Mouse (Mus musculus): ENCODE measurements at regions not wholly inside any gene's neighbourhood (a gene's known extent, or its start where the extent isn't known, plus 50 kb on each side); places are given as distances from the start of the nearest gene placed in this dataset.

GRCm38 (mm10) chr1:77172463-77172862 is 342.4 kb downstream of the Epha4 start:
- DNase-seq: no peak

DNA sequence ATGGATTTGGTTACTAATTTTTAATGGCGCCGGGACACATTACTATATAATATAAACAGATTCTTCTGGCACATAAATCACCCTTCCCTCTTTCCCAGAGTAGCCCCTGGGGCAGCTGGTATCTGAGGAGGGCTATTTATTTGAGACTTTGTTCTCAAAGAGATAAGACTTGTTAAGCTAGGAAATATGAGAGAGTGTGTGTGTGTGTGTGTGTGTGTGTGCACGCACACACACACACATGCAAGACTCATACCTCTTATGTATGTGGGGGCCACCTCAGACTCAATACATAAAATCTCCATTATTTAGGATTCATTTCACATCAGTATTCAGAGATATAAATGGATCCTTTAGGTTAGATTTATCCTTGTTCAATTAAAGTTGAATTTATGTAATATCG is 340.1 kb downstream of the Epha4 start:
- no peak for DNase-seq
- intact Hi-C loops (cut with DNase I; ENCODE audit: low total_unique reads): no loop called here

More at GRCm38 (mm10) chr1:77172463-77172862, 342.4 kb downstream of the Epha4 start:
- intact Hi-C loops (cut with DNase I; ENCODE audit: low total_unique reads): no loop called here

DNA sequence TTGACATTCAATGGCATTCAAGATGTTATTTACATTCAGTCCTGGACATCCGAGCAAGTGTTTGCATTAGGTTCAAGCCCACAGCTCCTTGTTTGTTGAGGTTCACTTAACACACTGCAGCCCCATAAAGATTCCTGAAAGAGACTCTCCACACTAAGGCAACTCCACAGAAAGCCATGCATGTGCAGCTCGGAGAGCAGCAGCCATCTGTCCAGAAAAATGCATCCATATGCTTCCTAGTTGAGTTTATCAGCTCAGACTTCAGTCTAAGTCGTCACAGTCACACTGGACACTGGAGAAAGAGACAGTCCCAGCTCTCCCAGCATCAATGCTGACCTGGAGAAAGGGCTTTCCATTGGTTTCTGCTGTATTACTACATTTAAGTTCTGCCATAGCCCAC is 339.7 kb downstream of the Epha4 start:
- intact Hi-C loops (cut with DNase I; ENCODE audit: low total_unique reads): no loop called here
- no peak for DNase-seq

GRCm38 (mm10) chr1:77176516-77176915 is 338.4 kb downstream of the Epha4 start:
- intact Hi-C loops (cut with DNase I; ENCODE audit: low total_unique reads): no loop called here
- no peak for DNase-seq

GRCm38 (mm10) chr1:77183965-77184364 is 330.9 kb downstream of the Epha4 start:
- intact Hi-C loops (cut with DNase I; ENCODE audit: low total_unique reads): no loop called here
- no peak for DNase-seq

GRCm38 (mm10) chr1:77190141-77190540 is 324.7 kb downstream of the Epha4 start:
- no peak for DNase-seq
- intact Hi-C loops (cut with DNase I; ENCODE audit: low total_unique reads): no loop called here

DNA sequence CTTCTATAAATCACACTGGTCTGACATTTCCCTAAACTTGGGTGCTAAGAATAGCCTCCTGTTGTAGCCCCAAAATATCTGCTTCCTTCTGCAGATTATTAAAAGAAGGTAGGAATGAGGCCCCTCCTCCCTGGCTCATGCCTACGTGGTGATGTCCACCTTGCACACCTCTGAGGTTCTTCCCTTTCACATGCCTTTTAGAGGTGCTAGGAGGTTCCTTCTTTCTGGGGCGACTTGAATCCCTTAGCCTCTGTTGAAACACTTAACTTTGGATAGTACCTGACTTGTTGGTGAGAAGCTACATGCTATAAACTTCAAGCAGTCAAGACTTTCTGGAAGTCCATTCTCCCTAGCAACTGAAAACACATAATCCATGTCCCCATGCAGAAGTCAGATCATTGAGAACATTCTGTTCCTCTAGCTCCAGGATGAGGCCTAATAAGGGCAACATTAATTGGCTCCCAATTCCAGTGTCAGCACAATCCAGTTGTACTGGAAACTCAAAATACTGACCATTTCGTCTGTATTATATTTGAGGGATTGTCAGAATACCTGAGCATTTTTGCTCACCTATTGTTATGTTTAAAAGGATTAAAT is 313.5 kb downstream of the Epha4 start:
- DNase-seq: no peak
- intact Hi-C loops (cut with DNase I; ENCODE audit: low total_unique reads): no loop called here

GRCm38 (mm10) chr1:77202948-77203347 is 311.9 kb downstream of the Epha4 start:
- no peak for DNase-seq
- intact Hi-C loops (cut with DNase I; ENCODE audit: low total_unique reads): no loop called here

GRCm38 (mm10) chr1:77206535-77206934 is 308.4 kb downstream of the Epha4 start:
- DNase-seq: no peak
- intact Hi-C loops (cut with DNase I; ENCODE audit: low total_unique reads): no loop called here

- intact Hi-C loops (cut with DNase I; ENCODE audit: low total_unique reads): no loop called here
- no peak for DNase-seq
These were observed 305.5 kb downstream of the Epha4 start for GRCm38 (mm10) chr1:77209395-77209794.

DNA sequence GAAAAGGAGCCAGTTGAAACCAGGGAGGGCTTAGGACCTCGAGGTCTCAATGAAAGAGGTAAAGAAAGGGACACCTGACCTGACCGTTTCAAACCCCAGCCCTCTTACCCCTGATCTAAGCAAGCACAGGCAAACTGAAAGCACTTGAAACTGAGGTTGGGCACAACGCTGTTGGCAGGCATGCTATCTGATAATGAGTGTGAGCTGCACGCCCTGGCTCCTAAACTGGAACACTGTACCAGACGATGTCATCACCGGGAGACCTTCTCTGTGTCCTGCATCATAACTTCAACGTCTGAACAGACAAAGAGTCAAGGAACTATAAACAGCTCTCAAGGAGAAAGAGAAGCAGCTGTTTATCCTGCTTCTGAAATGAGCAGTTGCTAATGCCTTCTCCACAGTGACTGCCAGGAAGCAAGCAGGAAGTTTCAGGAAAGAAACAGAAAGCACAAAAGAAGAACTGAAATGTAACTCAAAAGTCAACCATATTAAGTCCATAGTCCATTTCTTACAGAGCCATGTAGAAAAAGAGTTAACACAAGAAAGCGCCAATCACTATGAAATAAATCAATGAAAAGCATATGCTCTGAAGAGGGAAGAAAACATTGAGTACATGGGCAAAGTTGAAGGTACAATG is 301.3 kb downstream of the Epha4 start:
- DNase-seq: no peak
- intact Hi-C loops (cut with DNase I; ENCODE audit: low total_unique reads): no loop called here

DNA sequence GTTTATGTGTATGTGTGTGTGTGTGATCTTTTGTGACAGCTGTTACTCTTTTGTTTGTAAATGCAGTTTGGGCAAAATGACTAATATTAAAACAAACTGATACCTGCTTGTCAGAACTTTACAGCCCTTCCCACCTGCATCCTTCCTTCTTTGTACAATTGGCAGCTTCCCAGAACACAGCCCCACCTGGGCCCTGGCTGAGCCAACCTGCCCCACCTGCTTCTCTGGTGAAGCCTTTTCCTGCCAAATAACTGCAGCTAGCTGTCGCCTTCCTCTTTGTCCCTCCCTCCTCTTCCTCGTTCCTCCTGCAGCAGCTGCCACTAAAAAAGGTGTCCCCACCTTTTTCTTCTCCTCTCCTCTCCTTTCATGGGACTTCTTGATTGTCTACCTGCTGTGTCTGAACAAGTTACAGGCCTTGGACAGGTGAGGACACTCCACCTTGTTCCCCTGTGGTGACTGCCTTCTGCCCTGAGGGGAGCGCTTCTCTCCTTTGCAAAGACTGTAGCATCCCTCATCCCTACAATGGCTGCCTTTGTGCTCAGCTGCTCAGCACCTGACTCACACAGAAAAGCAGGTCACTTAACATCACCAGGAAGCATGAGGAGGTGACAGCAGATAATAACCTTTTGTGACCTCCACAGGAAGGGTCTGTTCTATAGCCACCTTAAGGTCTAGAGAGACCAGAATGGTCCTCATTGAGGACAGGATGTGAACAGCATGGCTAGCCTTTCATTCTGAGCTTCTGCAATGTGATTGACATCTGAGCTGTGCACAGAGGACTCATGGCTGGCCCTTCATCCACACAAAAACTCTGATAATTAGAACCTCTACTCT is 295.2 kb downstream of the Epha4 start:
- no peak for DNase-seq
- intact Hi-C loops (cut with DNase I; ENCODE audit: low total_unique reads): no loop called here

GRCm38 (mm10) chr1:77220322-77220590 is 294.6 kb downstream of the Epha4 start:
- intact Hi-C loops (cut with DNase I; ENCODE audit: low total_unique reads): no loop called here

GRCm38 (mm10) chr1:77220783-77221182 is 294.1 kb downstream of the Epha4 start:
- intact Hi-C loops (cut with DNase I; ENCODE audit: low total_unique reads): no loop called here
- no peak for DNase-seq

More at GRCm38 (mm10) chr1:77220322-77220590, 294.6 kb downstream of the Epha4 start:
- no peak for DNase-seq

DNA sequence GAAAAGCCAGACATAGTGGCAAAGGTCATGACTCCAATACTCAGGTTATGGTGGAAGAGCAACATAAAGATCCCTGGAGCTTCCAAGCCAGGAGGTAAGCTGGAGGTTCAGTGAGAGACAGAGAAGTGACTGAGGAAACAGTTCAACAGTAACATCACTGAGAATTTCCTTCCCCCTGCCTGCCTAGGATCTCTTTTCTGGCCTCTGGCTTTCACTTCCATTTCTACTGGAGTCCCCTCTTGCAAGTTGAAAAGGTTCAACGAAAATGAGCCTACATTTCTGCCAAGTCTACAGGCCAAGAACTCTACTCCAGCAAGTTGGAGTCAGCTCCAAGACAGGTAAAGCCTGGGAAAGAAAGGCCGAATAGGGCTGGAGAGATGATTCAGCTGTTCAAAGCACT is 293.0 kb downstream of the Epha4 start:
- DNase-seq: no peak
- intact Hi-C loops (cut with DNase I; ENCODE audit: low total_unique reads): no loop called here

GRCm38 (mm10) chr1:77226546-77226945 is 288.3 kb downstream of the Epha4 start:
- intact Hi-C loops (cut with DNase I; ENCODE audit: low total_unique reads): no loop called here
- no peak for DNase-seq

- intact Hi-C loops (cut with DNase I; ENCODE audit: low total_unique reads): no loop called here
- DNase-seq: no peak
These were observed 287.8 kb downstream of the Epha4 start for GRCm38 (mm10) chr1:77226991-77227515.

DNA sequence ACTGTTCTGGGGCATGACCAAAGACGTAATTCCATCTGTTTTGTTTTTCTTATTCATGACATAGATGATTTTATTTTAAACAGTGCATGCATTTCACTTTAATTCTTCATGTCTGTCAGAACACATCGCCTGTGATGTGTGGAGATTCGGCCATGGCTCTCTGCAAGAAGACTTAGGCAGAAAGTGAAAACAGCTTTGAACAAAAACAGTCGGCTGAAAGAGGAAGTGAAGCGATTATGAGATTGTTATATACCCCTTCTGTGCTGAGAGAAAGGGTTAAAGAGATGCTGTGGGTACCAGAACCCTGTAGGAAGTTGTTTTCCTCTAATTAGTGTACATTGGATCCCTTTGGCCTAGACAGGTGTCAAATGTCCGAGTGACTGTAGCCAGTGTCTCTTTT is 287.1 kb downstream of the Epha4 start:
- intact Hi-C loops (cut with DNase I; ENCODE audit: low total_unique reads): no loop called here
- no peak for DNase-seq

DNA sequence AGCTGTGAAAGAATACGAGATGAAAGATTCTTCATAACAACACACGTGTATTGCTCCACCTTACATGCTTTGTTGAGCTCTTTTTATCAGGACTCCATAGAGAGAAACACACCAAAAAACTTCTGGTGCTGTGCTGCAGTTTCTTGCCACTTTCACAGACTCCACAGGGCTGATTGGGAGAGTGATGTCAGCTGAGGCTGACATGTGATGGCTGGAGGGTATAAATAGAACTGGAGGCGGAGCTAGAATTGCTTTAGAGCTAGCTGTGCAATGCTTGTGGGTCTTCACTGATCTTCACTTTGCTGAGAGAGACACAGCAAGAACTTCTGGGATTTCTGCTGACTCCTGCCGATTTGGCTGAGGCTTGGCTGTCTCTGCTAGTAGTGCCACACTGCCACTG is 285.3 kb downstream of the Epha4 start:
- no peak for DNase-seq
- intact Hi-C loops (cut with DNase I; ENCODE audit: low total_unique reads): no loop called here

DNA sequence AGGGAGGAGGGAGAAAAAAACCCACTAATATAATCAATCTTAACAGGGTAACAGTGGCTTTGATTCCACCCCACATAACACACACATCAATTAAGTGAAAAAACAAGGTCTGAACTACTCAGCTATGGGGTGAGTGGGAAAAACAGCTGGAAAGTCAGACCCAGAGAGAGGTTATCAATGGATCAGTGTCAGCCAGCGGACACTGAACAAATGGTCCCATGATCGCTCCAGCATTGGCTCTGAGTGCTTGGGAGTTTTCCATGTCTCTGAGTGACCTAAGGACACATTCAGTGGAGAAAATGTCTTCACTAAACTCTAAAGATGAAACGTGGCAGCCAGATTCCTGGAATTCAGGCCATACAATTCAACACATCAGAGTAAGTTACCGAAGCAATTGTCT is 281.9 kb downstream of the Epha4 start:
- intact Hi-C loops (cut with DNase I; ENCODE audit: low total_unique reads): no loop called here
- DNase-seq: no peak

DNA sequence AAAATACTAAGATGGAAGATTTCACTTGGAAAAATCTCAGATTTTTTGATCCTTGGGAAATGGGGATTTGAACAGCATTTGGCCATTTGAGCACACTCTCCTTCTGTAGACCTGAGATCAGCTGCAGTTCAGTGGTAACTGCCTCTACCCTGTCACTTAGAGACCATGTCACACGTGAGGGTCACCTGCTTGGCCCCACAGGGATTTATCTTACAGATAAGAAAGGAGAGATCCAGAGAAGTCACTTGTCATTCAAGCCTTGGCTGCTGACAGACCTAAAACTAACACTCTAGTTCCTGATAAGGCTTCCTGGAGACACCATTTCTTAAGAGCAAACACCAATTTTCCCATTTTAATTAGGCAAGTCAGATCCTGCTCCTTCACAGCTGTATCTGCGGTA is 270.2 kb downstream of the Epha4 start:
- no peak for DNase-seq
- intact Hi-C loops (cut with DNase I; ENCODE audit: low total_unique reads): no loop called here
